Comparison of ENCODE assay signal across 8 mouse cellular contexts in the genomic region with DNA sequence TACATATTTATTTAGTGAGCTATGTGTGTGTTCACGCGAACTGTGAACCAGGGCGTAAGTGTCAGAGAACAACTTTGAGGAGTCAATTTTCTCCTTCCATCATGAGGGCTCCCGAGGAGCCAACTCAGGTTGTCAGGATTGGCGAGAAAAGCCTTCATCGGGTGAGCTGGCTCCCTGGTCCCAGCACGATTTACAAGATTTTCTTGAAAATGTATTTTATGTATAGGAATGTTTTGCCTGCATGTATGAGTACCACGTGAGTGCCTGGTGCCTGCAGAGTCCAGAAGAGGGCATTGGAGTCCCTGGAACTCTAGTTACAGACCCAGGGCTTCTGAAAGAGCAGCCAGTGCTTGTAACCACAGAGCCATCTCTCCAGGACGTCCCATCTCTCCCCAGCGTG. TPM values are rescaled to one million over a fixed set of nuclear protein-coding genes. Genes with fewer than 3 reads are reported as not detected.
DNase-seq lines count a peak whose midpoint lies in the region; ATAC-seq and TF ChIP-seq lines count a peak whose summit lies in the region.

No protein-coding gene starts in this region.

- H3K79me2 ChIP-seq in liver, adult 2 months (ENCODE audit: control insufficient read depth, insufficient read depth, low read length): no peaks in the 10 kb centered on the region

- TF ChIP-seq CTCF in cortical plate, adult 2 months (IDR thresholded peaks at IDR 0.05; ENCODE audit: extremely low read depth, insufficient read depth, low read length): no peak
- no peak for TF ChIP-seq CTCF in liver, adult 2 months (IDR thresholded peaks at IDR 0.05; ENCODE audit: low read depth, low read length)

- H3K36me3 ChIP-seq in hindbrain, embryonic 11.5 days (ENCODE audit: control insufficient read depth, insufficient read depth, low read length): no peaks in the 10 kb centered on the region
- H3K36me3 ChIP-seq in liver, adult 2 months (ENCODE audit: control insufficient read depth, insufficient read depth, low read length): no peaks in the 10 kb centered on the region
- H3K36me3 ChIP-seq in neural tube, embryonic 12.5 days: peaks cover 1% of the 10 kb centered on the region; the same call in 1 of the 2 replicates

- H3K9me3 ChIP-seq in hindbrain, embryonic 11.5 days (ENCODE audit: control insufficient read depth, low read length): no peaks in the 10 kb centered on the region
- no peaks in the 10 kb centered on the region for H3K9me3 ChIP-seq in neural tube, embryonic 12.5 days

- H3K9ac ChIP-seq in hindbrain, embryonic 11.5 days (ENCODE audit: low read depth, low read length): no peak overlapping the region; the same call in 1 of the 2 replicates
- H3K9ac ChIP-seq in liver, adult 2 months (ENCODE audit: low read depth, low read length): peak overlapping the region; percentile 55; the same call in 1 of the 2 replicates
- H3K9ac ChIP-seq in neural tube, embryonic 12.5 days: no peak overlapping the region

- peaks cover 3% of the 10 kb centered on the region for H3K4me1 ChIP-seq in cortical plate, adult 2 months (ENCODE audit: control insufficient read depth, insufficient read depth, low read length)
- H3K4me1 ChIP-seq in hindbrain, embryonic 11.5 days (replicated peaks; ENCODE audit: control insufficient read depth, insufficient read depth, low read length): no peaks in the 10 kb centered on the region; the same call in 1 of the 2 replicates
- H3K4me1 ChIP-seq in liver, adult 2 months (ENCODE audit: control insufficient read depth, insufficient read depth, low read length): no peaks in the 10 kb centered on the region
- 0 out of 2 replicates have a peak, but pooled peaks cover 3% of the 10 kb centered on the region for H3K4me1 ChIP-seq in neural tube, embryonic 12.5 days

- no peak overlapping the region for H3K27ac ChIP-seq in cortical plate, adult 2 months (ENCODE audit: insufficient read depth, low read length)
- H3K27ac ChIP-seq in hindbrain, embryonic 11.5 days (ENCODE audit: low read depth, low read length): no peak overlapping the region
- peak overlapping the region; percentile 21; the same call in 1 of the 2 replicates for H3K27ac ChIP-seq in liver, adult 2 months (replicated peaks; ENCODE audit: insufficient read depth, low read depth, low read length)
- H3K27ac ChIP-seq in neural tube, embryonic 12.5 days: no peak overlapping the region

- H3K4me2 ChIP-seq in hindbrain, embryonic 11.5 days (replicated peaks; ENCODE audit: low read depth, low read length): peak overlapping the region; percentile 42
- peak overlapping the region; percentile 63 for H3K4me2 ChIP-seq in neural tube, embryonic 12.5 days (replicated peaks)

- no peaks in the 10 kb centered on the region for H3K27me3 ChIP-seq in hindbrain, embryonic 11.5 days (ENCODE audit: control insufficient read depth, insufficient read depth, low read length)
- no peaks in the 10 kb centered on the region for H3K27me3 ChIP-seq in liver, adult 2 months (ENCODE audit: control insufficient read depth, insufficient read depth, low read length)
- no peaks in the 10 kb centered on the region for H3K27me3 ChIP-seq in neural tube, embryonic 12.5 days (replicated peaks)

- 6% methylated on average over 10 of the region's 10 CpGs for WGBS in hindbrain, embryonic 11.5 days
- WGBS in liver, adult 2 months: 2% methylated on average over 10 of the region's 10 CpGs
- 8% methylated on average over 10 of the region's 10 CpGs for WGBS in neural tube, embryonic 12.5 days

- peak overlapping the region; percentile 69 for H3K4me3 ChIP-seq in cortical plate, adult 2 months (ENCODE audit: insufficient read depth, low read length)
- H3K4me3 ChIP-seq in hindbrain, embryonic 11.5 days (ENCODE audit: low read depth, low read length): peak overlapping the region; percentile 63
- H3K4me3 ChIP-seq in liver, adult 2 months (ENCODE audit: insufficient read depth, low read depth, low read length): peak overlapping the region; percentile 100; the same call in 1 of the 2 replicates
- peak overlapping the region; percentile 72 for H3K4me3 ChIP-seq in neural tube, embryonic 12.5 days

- no peak for TF ChIP-seq POLR2A in cortical plate, adult 2 months (IDR thresholded peaks at IDR 0.05; ENCODE audit: extremely low read depth, insufficient read depth, low read length)
- TF ChIP-seq POLR2A in liver, adult 2 months (IDR thresholded peaks at IDR 0.05; ENCODE audit: extremely low read depth, insufficient read depth, low read length): no peak

- peak; percentile 8 for DNase-seq in ovary, postnatal 14 days (ENCODE audit: low spot score)
- no peak for DNase-seq in ovary, postnatal 10 days (ENCODE audit: low spot score)
- DNase-seq in hindbrain, embryonic 11.5 days (ENCODE audit: low spot score): peak; percentile 38
- DNase-seq in liver, adult 2 months (ENCODE audit: extremely low read depth, low read depth, low spot score): peak; percentile 59
- DNase-seq in yolk sac, embryonic 10.5 days (ENCODE audit: low spot score): no peak
- DNase-seq in cerebellum, adult 8-10 months: no peak

- ATAC-seq in hindbrain, embryonic 11.5 days (ENCODE audit: low FRiP score): peak; percentile 63; the same call in 1 of the 2 replicates
- peak; percentile 48; the same call in 1 of the 2 replicates for ATAC-seq in neural tube, embryonic 12.5 days (ENCODE audit: low FRiP score, low read depth)

RNA-seq across cellular contexts. Expression of gene Abcd4, which starts 0.5 kb away (rescaled TPM):
- 23.6 and 24.8 TPM in 2 replicates for polyA plus RNA-seq in cortical plate, adult 2 months (2012; rRNA removed)
- polyA plus RNA-seq in hindbrain, embryonic 11.5 days (2014; fragmentation: Nextera tagmentation; extraction: Ambion mirVana): 6.4 and 7.9 TPM in 2 replicates
- 5.8 and 6.5 TPM in 2 replicates for total RNA-seq in liver, adult 2 months (2014; rRNA removed)
- 12.5 and 14.2 TPM in 2 replicates for polyA plus RNA-seq in liver, adult 2 months (2012; rRNA removed)
- polyA plus RNA-seq in neural tube, embryonic 12.5 days (2016; fragmentation: Nextera tagmentation; extraction: Ambion mirVana): 13.3 and 14.1 TPM in 2 replicates

RNA-seq across cellular contexts. Expression of gene Vrtn, which starts 23.2 kb away (rescaled TPM):
- polyA plus RNA-seq in cortical plate, adult 2 months (2012; rRNA removed): 0.17 TPM in 1 of 2 replicates, not detected in the other
- not detected in 2 replicates for polyA plus RNA-seq in hindbrain, embryonic 11.5 days (2014; fragmentation: Nextera tagmentation; extraction: Ambion mirVana)
- not detected in 2 replicates for total RNA-seq in liver, adult 2 months (2014; rRNA removed)
- not detected in 2 replicates for polyA plus RNA-seq in liver, adult 2 months (2012; rRNA removed)
- not detected in 2 replicates for polyA plus RNA-seq in neural tube, embryonic 12.5 days (2016; fragmentation: Nextera tagmentation; extraction: Ambion mirVana)

RNA-seq across cellular contexts. Expression of gene Vsx2, which starts 48.1 kb away (rescaled TPM):
- 0.25 TPM in 2 replicates for polyA plus RNA-seq in cortical plate, adult 2 months (2012; rRNA removed)
- 5.6 and 10.1 TPM in 2 replicates for polyA plus RNA-seq in hindbrain, embryonic 11.5 days (2014; fragmentation: Nextera tagmentation; extraction: Ambion mirVana)
- not detected in 2 replicates for total RNA-seq in liver, adult 2 months (2014; rRNA removed)
- not detected in 2 replicates for polyA plus RNA-seq in liver, adult 2 months (2012; rRNA removed)
- polyA plus RNA-seq in neural tube, embryonic 12.5 days (2016; fragmentation: Nextera tagmentation; extraction: Ambion mirVana): 6.6 and 6.9 TPM in 2 replicates

Comparison
In these comparisons a context has a peak if more than half of its experiments do, and no peak if none do; other contexts are left out.
1. DNase-seq: peak in ovary, postnatal 14 days (single experiment), hindbrain, embryonic 11.5 days (single experiment) and liver, adult 2 months (single experiment); none in ovary, postnatal 10 days (single experiment), yolk sac, embryonic 10.5 days (single experiment) and cerebellum, adult 8-10 months (single experiment).
2. Peak in every context shown above with its lines, with median percentiles within 50 percentile points of each other: H3K4me3 ChIP-seq.